Mouse (Mus musculus): Measurements from ENCODE around the gene Ntn1.

GRCm38 (mm10) chr11:68214496-68215205, 186.0 kb downstream of the Ntn1 start:
- TF ChIP-seq POLR2A (IDR thresholded peaks at IDR 0.05; ENCODE audit: borderline replicate concordance, extremely low read depth, insufficient read depth, insufficient read length, poor library complexity, severe bottlenecking) (no peak), CTCF (IDR thresholded peaks at IDR 0.05; ENCODE audit: borderline replicate concordance, extremely low read depth, insufficient read depth, insufficient read length) (no peak)
